Mouse (Mus musculus) cerebellum, adult 8-10 months (tissue): ENCODE measurements at regions not wholly inside any gene's neighbourhood (a gene's known extent, or its start where the extent isn't known, plus 50 kb on each side); places are given as distances from the start of the nearest gene placed in this dataset.

Source experiments
- DNase-seq: peaks from one replicate; pipeline ENCODE4 v3.0.0; 2022

- no peak for DNase-seq
Measured at GRCm38 (mm10) chr3:82781464-82781863, 94.8 kb downstream of the Rbm46 start.

- DNase-seq: no peak
Measured at GRCm38 (mm10) chr3:82770512-82771270, 105.6 kb downstream of the Rbm46 start.

GRCm38 (mm10) chr3:82767484-82767883 is 108.8 kb downstream of the Rbm46 start:
- DNase-seq: no peak

- no peak for DNase-seq
Measured at GRCm38 (mm10) chr3:82759946-82760345, 116.3 kb downstream of the Rbm46 start.

- DNase-seq: no peak
Measured at GRCm38 (mm10) chr3:82758967-82759366, 117.3 kb downstream of the Rbm46 start.

- DNase-seq: peak; percentile 50
Measured at GRCm38 (mm10) chr3:82725546-82725945, 150.7 kb downstream of the Rbm46 start.

- no peak for DNase-seq
Measured at GRCm38 (mm10) chr3:82707628-82708027, 159.7 kb upstream of the Npy2r start.

GRCm38 (mm10) chr3:82692131-82692530 is 144.2 kb upstream of the Npy2r start:
- DNase-seq: no peak

GRCm38 (mm10) chr3:82656159-82656874 is 108.4 kb upstream of the Npy2r start:
- DNase-seq: no peak

- DNase-seq: no peak
Measured at GRCm38 (mm10) chr3:82652346-82652745, 104.5 kb upstream of the Npy2r start.

GRCm38 (mm10) chr3:82640052-82640451 is 92.2 kb upstream of the Npy2r start:
- no peak for DNase-seq

GRCm38 (mm10) chr3:82636666-82637065 is 88.8 kb upstream of the Npy2r start:
- no peak for DNase-seq

GRCm38 (mm10) chr3:82620418-82621003 is 72.6 kb upstream of the Npy2r start:
- DNase-seq: no peak

- DNase-seq: no peak
Measured at GRCm38 (mm10) chr3:82619371-82619770, 71.5 kb upstream of the Npy2r start.

- no peak for DNase-seq
Measured at GRCm38 (mm10) chr3:82601880-82602279, 54.0 kb upstream of the Npy2r start.

GRCm38 (mm10) chr3:82598656-82599055 is 50.8 kb upstream of the Npy2r start:
- no peak for DNase-seq
